Mouse (Mus musculus) neutrophil, adult 5-6 weeks (primary cell): Measurements from ENCODE around the gene Snx27. TPM values are rescaled to one million over a fixed set of nuclear protein-coding genes. Genes with fewer than 3 reads are reported as not detected.

Experiments
- total RNA-seq: library from RNA; stranded (forward); fragments of 200-1000 nt; gene quantifications from 2 replicates; pipeline ENCODE4 v1.2.3, GENCODE M21; 2017

Snx27 gene
- total RNA-seq, 1 experiment from 2014 or later, result 41.3 TPM

Other genes with a start within 250 kb of the Snx27 start
- not detected in 2 replicates for gene Them5, start 240.6 kb downstream of the Snx27 start, total RNA-seq
- not detected in 2 replicates for gene C2cd4d, start 220.3 kb downstream of the Snx27 start, total RNA-seq
- gene Rorc, start 209.9 kb downstream of the Snx27 start, total RNA-seq, result 0.74 and 1.3 TPM in 2 replicates
- gene Lingo4, start 184.2 kb downstream of the Snx27 start, total RNA-seq, result not detected in 2 replicates
- 0.58 and 1.1 TPM in 2 replicates for gene Tdrkh, start 169.4 kb downstream of the Snx27 start, total RNA-seq
- 40.0 and 42.2 TPM in 2 replicates for gene Mrpl9, start 139.4 kb downstream of the Snx27 start, total RNA-seq
- not detected in 2 replicates for gene Oaz3, start 138.8 kb downstream of the Snx27 start, total RNA-seq
- gene Celf3, start 104.4 kb downstream of the Snx27 start, total RNA-seq, result 0.12 TPM in 1 of 2 replicates, not detected in the other
- gene Riiad1, start 102.4 kb downstream of the Snx27 start, total RNA-seq, result 1.8 TPM in 1 of 2 replicates, not detected in the other
- not detected in 2 replicates for gene Gm10972, start 60.4 kb upstream of the Snx27 start, total RNA-seq
- gene Tuft1, start 76.2 kb upstream of the Snx27 start, total RNA-seq, result 4.1 and 4.9 TPM in 2 replicates
- not detected in 2 replicates for gene Selenbp2, start 110.8 kb upstream of the Snx27 start, total RNA-seq
- gene Cgn, start 203.8 kb upstream of the Snx27 start, total RNA-seq, result not detected in 2 replicates